Mouse (Mus musculus): ENCODE results near the gene Dpf3. TPM values are rescaled to one million over a fixed set of nuclear protein-coding genes. Genes with fewer than 3 reads are reported as not detected.

The Dpf3 gene
- polyA plus RNA-seq, 1 experiment from 2014 or later = not detected

GRCm38 (mm10) chr12:83426326-83426725, 61.2 kb downstream of the Dpf3 start:
- Histone ChIP-seq H3K4me3 (ENCODE audit: inconsistent target) (no peak overlapping the region), H3K27ac (no peak overlapping the region), H3K79me2 (ENCODE audit: inconsistent target) (no peaks in the 10 kb centered on the region), H3K36me3 (ENCODE audit: inconsistent target) (no peaks in the 10 kb centered on the region)
- WGBS (ENCODE audit: missing documents) = 86% methylated on average over 5 of the region's 5 CpGs

GRCm38 (mm10) chr12:83425736-83426135, 61.8 kb downstream of the Dpf3 start:
- H3K27ac ChIP-seq = no peak overlapping the region
- 94% methylated on average over 6 of the region's 7 CpGs for WGBS (ENCODE audit: missing documents)
- no peaks in the 10 kb centered on the region for H3K36me3 ChIP-seq (ENCODE audit: inconsistent target)
- H3K4me3 ChIP-seq (ENCODE audit: inconsistent target) = no peak overlapping the region
- H3K79me2 ChIP-seq (ENCODE audit: inconsistent target) = no peaks in the 10 kb centered on the region

- no peak overlapping the region for H3K4me3 ChIP-seq (ENCODE audit: inconsistent target)
- no peaks in the 10 kb centered on the region for H3K36me3 ChIP-seq (ENCODE audit: inconsistent target)
- 82% methylated on average over 11 of the region's 11 CpGs for WGBS (ENCODE audit: missing documents)
- no peak overlapping the region for H3K27ac ChIP-seq
- no peaks in the 10 kb centered on the region for H3K79me2 ChIP-seq (ENCODE audit: inconsistent target)
Observed at GRCm38 (mm10) chr12:83424720-83425444, 62.6 kb downstream of the Dpf3 start.

GRCm38 (mm10) chr12:83424086-83424719, 63.3 kb downstream of the Dpf3 start:
- no peaks in the 10 kb centered on the region for H3K36me3 ChIP-seq (ENCODE audit: inconsistent target)
- no peak overlapping the region for H3K4me3 ChIP-seq (ENCODE audit: inconsistent target)
- no peak overlapping the region for H3K27ac ChIP-seq
- H3K79me2 ChIP-seq (ENCODE audit: inconsistent target) = no peaks in the 10 kb centered on the region
- 78% methylated on average over 12 of the region's 12 CpGs for WGBS (ENCODE audit: missing documents)

- H3K4me3 ChIP-seq (ENCODE audit: inconsistent target) = no peak overlapping the region
- H3K36me3 ChIP-seq (ENCODE audit: inconsistent target) = no peaks in the 10 kb centered on the region
- no peak overlapping the region for H3K27ac ChIP-seq
- 95% methylated on average over 5 of the region's 5 CpGs for WGBS (ENCODE audit: missing documents)
- no peaks in the 10 kb centered on the region for H3K79me2 ChIP-seq (ENCODE audit: inconsistent target)
Observed at GRCm38 (mm10) chr12:83420346-83420745, 67.2 kb downstream of the Dpf3 start.

GRCm38 (mm10) chr12:83415207-83415606, 72.3 kb downstream of the Dpf3 start:
- Histone ChIP-seq H3K36me3 (ENCODE audit: inconsistent target) (no peaks in the 10 kb centered on the region), H3K79me2 (ENCODE audit: inconsistent target) (no peaks in the 10 kb centered on the region), H3K4me3 (ENCODE audit: inconsistent target) (no peak overlapping the region), H3K27ac (no peak overlapping the region)
- 94% methylated on average over 4 of the region's 4 CpGs for WGBS (ENCODE audit: missing documents)

GRCm38 (mm10) chr12:83413684-83414083, 73.8 kb downstream of the Dpf3 start:
- no peaks in the 10 kb centered on the region for H3K79me2 ChIP-seq (ENCODE audit: inconsistent target)
- H3K36me3 ChIP-seq (ENCODE audit: inconsistent target) = no peaks in the 10 kb centered on the region
- WGBS (ENCODE audit: missing documents) = 86% methylated on average over 5 of the region's 5 CpGs
- H3K27ac ChIP-seq = no peak overlapping the region
- H3K4me3 ChIP-seq (ENCODE audit: inconsistent target) = no peak overlapping the region

- Histone ChIP-seq H3K27ac (no peak overlapping the region), H3K79me2 (ENCODE audit: inconsistent target) (no peaks in the 10 kb centered on the region), H3K4me3 (ENCODE audit: inconsistent target) (no peak overlapping the region), H3K36me3 (ENCODE audit: inconsistent target) (no peaks in the 10 kb centered on the region)
- 79% methylated on average over 17 of the region's 17 CpGs for WGBS (ENCODE audit: missing documents)
Observed at GRCm38 (mm10) chr12:83411721-83412521, 75.6 kb downstream of the Dpf3 start.

- no peak overlapping the region for H3K27ac ChIP-seq
- H3K36me3 ChIP-seq (ENCODE audit: inconsistent target) = no peaks in the 10 kb centered on the region
- WGBS (ENCODE audit: missing documents) = 80% methylated on average over 5 of the region's 5 CpGs
- no peaks in the 10 kb centered on the region for H3K79me2 ChIP-seq (ENCODE audit: inconsistent target)
- H3K4me3 ChIP-seq (ENCODE audit: inconsistent target) = no peak overlapping the region
Observed at GRCm38 (mm10) chr12:83411032-83411431, 76.5 kb downstream of the Dpf3 start.

GRCm38 (mm10) chr12:83405374-83406125, 82.0 kb downstream of the Dpf3 start:
- Histone ChIP-seq H3K27ac (no peak overlapping the region), H3K36me3 (ENCODE audit: inconsistent target) (no peaks in the 10 kb centered on the region), H3K4me3 (ENCODE audit: inconsistent target) (no peak overlapping the region), H3K79me2 (ENCODE audit: inconsistent target) (no peaks in the 10 kb centered on the region)
- 94% methylated on average over 12 of the region's 12 CpGs for WGBS (ENCODE audit: missing documents)

GRCm38 (mm10) chr12:83402270-83402669, 85.2 kb downstream of the Dpf3 start:
- WGBS (ENCODE audit: missing documents) = 80% methylated on average over 5 of the region's 5 CpGs
- Histone ChIP-seq H3K36me3 (ENCODE audit: inconsistent target) (no peaks in the 10 kb centered on the region), H3K27ac (no peak overlapping the region), H3K79me2 (ENCODE audit: inconsistent target) (no peaks in the 10 kb centered on the region), H3K4me3 (ENCODE audit: inconsistent target) (no peak overlapping the region)

- 92% methylated on average over 16 of the region's 16 CpGs for WGBS (ENCODE audit: missing documents)
- Histone ChIP-seq H3K79me2 (ENCODE audit: inconsistent target) (no peaks in the 10 kb centered on the region), H3K4me3 (ENCODE audit: inconsistent target) (no peak overlapping the region), H3K36me3 (ENCODE audit: inconsistent target) (no peaks in the 10 kb centered on the region), H3K27ac (no peak overlapping the region)
Observed at GRCm38 (mm10) chr12:83392011-83392410, 95.5 kb downstream of the Dpf3 start.

- 61% methylated on average over 3 of the region's 3 CpGs for WGBS (ENCODE audit: missing documents)
- no peaks in the 10 kb centered on the region for H3K36me3 ChIP-seq (ENCODE audit: inconsistent target)
- no peaks in the 10 kb centered on the region for H3K79me2 ChIP-seq (ENCODE audit: inconsistent target)
- no peak overlapping the region for H3K4me3 ChIP-seq (ENCODE audit: inconsistent target)
- H3K27ac ChIP-seq = no peak overlapping the region
Observed at GRCm38 (mm10) chr12:83387554-83387953, 100.0 kb downstream of the Dpf3 start.

- WGBS (ENCODE audit: missing documents) = 100% methylated on average over 6 of the region's 7 CpGs
- H3K27ac ChIP-seq = no peak overlapping the region
- no peaks in the 10 kb centered on the region for H3K79me2 ChIP-seq (ENCODE audit: inconsistent target)
- H3K36me3 ChIP-seq (ENCODE audit: inconsistent target) = no peaks in the 10 kb centered on the region
- no peak overlapping the region for H3K4me3 ChIP-seq (ENCODE audit: inconsistent target)
Observed at GRCm38 (mm10) chr12:83381072-83381471, 106.4 kb downstream of the Dpf3 start.

All from macrophage (primary cell).